Mouse (Mus musculus): ENCODE measurements around the gene Clasp2. TPM values are rescaled to one million over a fixed set of nuclear protein-coding genes. Genes with fewer than 3 reads are reported as not detected.
A peak's percentile ranks its signal among the peaks of the same experiment; 100 is the strongest.
"Not testable (repeated sequence)": the region's sequence is repeated elsewhere in the genome, so short reads cannot be mapped to it uniquely, and the experiment has no call there.

Clasp2 gene
- total and polyA plus RNA-seq, 2 experiments = 2.6 to 17.4 TPM

DNA sequence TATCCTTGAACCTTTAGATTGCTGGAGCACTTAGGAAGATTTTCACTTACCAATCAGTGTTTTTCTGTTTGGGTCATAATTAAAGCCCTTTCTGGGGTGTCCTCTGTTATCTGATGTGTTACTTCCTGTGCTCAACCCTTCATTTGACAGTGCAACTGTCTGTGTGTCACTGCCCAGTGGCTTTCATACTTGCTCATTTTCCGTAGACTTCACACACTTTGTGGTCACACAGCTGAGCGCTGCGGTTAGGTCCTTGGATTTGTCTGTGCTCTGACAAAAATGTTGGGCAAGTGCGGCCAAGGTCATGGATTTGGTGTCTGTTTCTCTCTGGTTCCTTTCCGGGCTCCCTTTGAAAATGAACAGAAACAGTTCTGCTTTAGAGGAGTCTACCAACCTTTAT lies 118.1 kb downstream of the Clasp2 start:
- H3K4me1 ChIP-seq (ENCODE audit: control insufficient read depth, insufficient read depth, low read length) = no peaks in the 10 kb centered on the region
- no peak for TF ChIP-seq CTCF (IDR thresholded peaks at IDR 0.05; ENCODE audit: low read depth, low read length)
- no peak for TF ChIP-seq POLR2A (IDR thresholded peaks at IDR 0.05; ENCODE audit: extremely low read depth, insufficient read depth, low read length)
- WGBS = 83% methylated on average over 5 of the region's 5 CpGs
- DNase-seq (ENCODE audit: extremely low read depth, low read depth, low spot score) = peak; percentile 3
- no peak overlapping the region for H3K4me3 ChIP-seq (ENCODE audit: insufficient read depth, low read depth, low read length)
- H3K36me3 ChIP-seq (ENCODE audit: control insufficient read depth, insufficient read depth, low read length) = peaks cover 18% of the 10 kb centered on the region
- no peaks in the 10 kb centered on the region for H3K27me3 ChIP-seq (ENCODE audit: control insufficient read depth, insufficient read depth, low read length)
- no peak overlapping the region for H3K9ac ChIP-seq (ENCODE audit: low read depth, low read length)
- H3K27ac ChIP-seq (replicated peaks; ENCODE audit: insufficient read depth, low read depth, low read length) = no peak overlapping the region
- no peaks in the 10 kb centered on the region for H3K79me2 ChIP-seq (ENCODE audit: control insufficient read depth, insufficient read depth, low read length)

GRCm38 (mm10) chr9:113863370-113863999 lies 122.2 kb downstream of the Clasp2 start:
- no peak for DNase-seq (ENCODE audit: extremely low read depth, low read depth, low spot score)
- 86% methylated on average over 5 of the region's 5 CpGs for WGBS
- Histone ChIP-seq H3K27ac (replicated peaks; ENCODE audit: insufficient read depth, low read depth, low read length) (no peak overlapping the region), H3K27me3 (ENCODE audit: control insufficient read depth, insufficient read depth, low read length) (no peaks in the 10 kb centered on the region), H3K9ac (ENCODE audit: low read depth, low read length) (no peak overlapping the region), H3K4me3 (ENCODE audit: insufficient read depth, low read depth, low read length) (no peak overlapping the region), H3K4me1 (ENCODE audit: control insufficient read depth, insufficient read depth, low read length) (no peaks in the 10 kb centered on the region), H3K79me2 (ENCODE audit: control insufficient read depth, insufficient read depth, low read length) (no peaks in the 10 kb centered on the region), H3K36me3 (ENCODE audit: control insufficient read depth, insufficient read depth, low read length) (peaks cover 16% of the 10 kb centered on the region)
- no peak for TF ChIP-seq POLR2A (IDR thresholded peaks at IDR 0.05; ENCODE audit: extremely low read depth, insufficient read depth, low read length)
- no peak for TF ChIP-seq CTCF (IDR thresholded peaks at IDR 0.05; ENCODE audit: low read depth, low read length)

- Histone ChIP-seq H3K79me2 (ENCODE audit: control insufficient read depth, insufficient read depth, low read length) (no peaks in the 10 kb centered on the region), H3K9ac (ENCODE audit: low read depth, low read length) (no peak overlapping the region), H3K27ac (replicated peaks; ENCODE audit: insufficient read depth, low read depth, low read length) (no peak overlapping the region), H3K4me3 (ENCODE audit: insufficient read depth, low read depth, low read length) (no peak overlapping the region), H3K4me1 (ENCODE audit: control insufficient read depth, insufficient read depth, low read length) (no peaks in the 10 kb centered on the region), H3K27me3 (ENCODE audit: control insufficient read depth, insufficient read depth, low read length) (no peaks in the 10 kb centered on the region), H3K36me3 (ENCODE audit: control insufficient read depth, insufficient read depth, low read length) (peaks cover 36% of the 10 kb centered on the region)
- TF ChIP-seq CTCF (IDR thresholded peaks at IDR 0.05; ENCODE audit: low read depth, low read length) (no peak), POLR2A (IDR thresholded peaks at IDR 0.05; ENCODE audit: extremely low read depth, insufficient read depth, low read length) (no peak)
- no peak for DNase-seq (ENCODE audit: extremely low read depth, low read depth, low spot score)
- 84% methylated on average over 5 of the region's 5 CpGs for WGBS
These were observed 126.7 kb downstream of the Clasp2 start for GRCm38 (mm10) chr9:113867951-113868350.

- H3K4me3 ChIP-seq (ENCODE audit: insufficient read depth, low read depth, low read length) = no peak overlapping the region
- TF ChIP-seq CTCF (IDR thresholded peaks at IDR 0.05; ENCODE audit: low read depth, low read length) (no peak), POLR2A (IDR thresholded peaks at IDR 0.05; ENCODE audit: extremely low read depth, insufficient read depth, low read length) (no peak)
- no peak overlapping the region for H3K9ac ChIP-seq (ENCODE audit: low read depth, low read length)
- H3K79me2 ChIP-seq (ENCODE audit: control insufficient read depth, insufficient read depth, low read length) = no peaks in the 10 kb centered on the region
- peaks cover 15% of the 10 kb centered on the region for H3K36me3 ChIP-seq (ENCODE audit: control insufficient read depth, insufficient read depth, low read length)
- no peaks in the 10 kb centered on the region for H3K4me1 ChIP-seq (ENCODE audit: control insufficient read depth, insufficient read depth, low read length)
- 91% methylated on average over 3 of the region's 3 CpGs for WGBS
- H3K27ac ChIP-seq (replicated peaks; ENCODE audit: insufficient read depth, low read depth, low read length) = no peak overlapping the region
- no peaks in the 10 kb centered on the region for H3K27me3 ChIP-seq (ENCODE audit: control insufficient read depth, insufficient read depth, low read length)
- DNase-seq (ENCODE audit: extremely low read depth, low read depth, low spot score) = no peak
These were observed 153.6 kb downstream of the Clasp2 start for GRCm38 (mm10) chr9:113894903-113895302.

- no peak overlapping the region for H3K9ac ChIP-seq (ENCODE audit: low read depth, low read length)
- no peaks in the 10 kb centered on the region for H3K79me2 ChIP-seq (ENCODE audit: control insufficient read depth, insufficient read depth, low read length)
- no peak for DNase-seq (ENCODE audit: extremely low read depth, low read depth, low spot score)
- H3K27me3 ChIP-seq (ENCODE audit: control insufficient read depth, insufficient read depth, low read length) = no peaks in the 10 kb centered on the region
- no peaks in the 10 kb centered on the region for H3K4me1 ChIP-seq (ENCODE audit: control insufficient read depth, insufficient read depth, low read length)
- peaks cover 24% of the 10 kb centered on the region; the same call in 1 of the 2 replicates for H3K36me3 ChIP-seq (ENCODE audit: control insufficient read depth, insufficient read depth, low read length)
- 60% methylated on average over 4 of the region's 4 CpGs for WGBS
- no peak for TF ChIP-seq CTCF (IDR thresholded peaks at IDR 0.05; ENCODE audit: low read depth, low read length)
- no peak for TF ChIP-seq POLR2A (IDR thresholded peaks at IDR 0.05; ENCODE audit: extremely low read depth, insufficient read depth, low read length)
- no peak overlapping the region for H3K4me3 ChIP-seq (ENCODE audit: insufficient read depth, low read depth, low read length)
- no peak overlapping the region for H3K27ac ChIP-seq (replicated peaks; ENCODE audit: insufficient read depth, low read depth, low read length)
These were observed 161.9 kb downstream of the Clasp2 start for GRCm38 (mm10) chr9:113903136-113903535.

GRCm38 (mm10) chr9:113904315-113904714 lies 163.0 kb downstream of the Clasp2 start:
- H3K4me3 ChIP-seq (ENCODE audit: insufficient read depth, low read depth, low read length); DNase-seq (ENCODE audit: extremely low read depth, low read depth, low spot score); H3K79me2 ChIP-seq (ENCODE audit: control insufficient read depth, insufficient read depth, low read length); H3K27me3 ChIP-seq (ENCODE audit: control insufficient read depth, insufficient read depth, low read length); H3K27ac ChIP-seq (replicated peaks; ENCODE audit: insufficient read depth, low read depth, low read length); H3K4me1 ChIP-seq (ENCODE audit: control insufficient read depth, insufficient read depth, low read length); H3K9ac ChIP-seq (ENCODE audit: low read depth, low read length): not testable (repeated sequence)
- WGBS = 96% methylated on average over 6 of the region's 6 CpGs
- H3K36me3 ChIP-seq (ENCODE audit: control insufficient read depth, insufficient read depth, low read length) = peaks cover 28% of the 10 kb centered on the region; the same call in 1 of the 2 replicates
- TF ChIP-seq CTCF (IDR thresholded peaks at IDR 0.05; ENCODE audit: low read depth, low read length) = 0 out of 2 replicates have a peak, but pooled peaks have one; percentile 8

Data from liver, adult 2 months (tissue).